Mouse (Mus musculus) urinary bladder, postnatal 4 days (tissue): ENCODE measurements at regions not wholly inside any gene's neighbourhood (a gene's known extent, or its start where the extent isn't known, plus 50 kb on each side); places are given as distances from the start of the nearest gene placed in this dataset.

Source experiments
- DNase-seq, 2 experiments: peaks; one replicate each; pipeline ENCODE4 v3.0.0; 2021 to 2022; ENCODE audit warnings: low spot score in 2 of 2

- DNase-seq, result no peak
These were observed 96.1 kb upstream of the Snap25 start for GRCm38 (mm10) chr2:136617138-136617537.

DNA sequence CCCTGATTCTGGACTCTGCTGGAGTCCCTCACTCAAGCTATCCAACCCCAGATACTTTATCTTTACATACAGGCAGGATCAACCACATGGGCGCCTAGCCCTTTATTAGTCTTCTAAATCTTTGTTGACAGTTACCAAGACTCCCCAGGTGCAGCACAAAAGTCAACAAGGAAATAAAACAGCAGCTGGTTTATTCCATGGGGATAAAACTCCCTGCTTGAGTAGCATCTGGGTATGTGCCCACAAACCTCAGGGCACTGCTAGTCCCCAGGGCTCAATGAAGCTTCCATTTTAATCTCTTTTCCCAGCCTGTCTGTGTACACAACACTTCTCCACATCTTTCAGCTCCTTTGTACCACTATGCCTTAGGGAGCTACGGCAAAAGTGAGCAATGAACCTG lies 95.1 kb upstream of the Snap25 start:
- no peak for DNase-seq

GRCm38 (mm10) chr2:136620309-136620708 lies 92.9 kb upstream of the Snap25 start:
- DNase-seq, result no peak

DNA sequence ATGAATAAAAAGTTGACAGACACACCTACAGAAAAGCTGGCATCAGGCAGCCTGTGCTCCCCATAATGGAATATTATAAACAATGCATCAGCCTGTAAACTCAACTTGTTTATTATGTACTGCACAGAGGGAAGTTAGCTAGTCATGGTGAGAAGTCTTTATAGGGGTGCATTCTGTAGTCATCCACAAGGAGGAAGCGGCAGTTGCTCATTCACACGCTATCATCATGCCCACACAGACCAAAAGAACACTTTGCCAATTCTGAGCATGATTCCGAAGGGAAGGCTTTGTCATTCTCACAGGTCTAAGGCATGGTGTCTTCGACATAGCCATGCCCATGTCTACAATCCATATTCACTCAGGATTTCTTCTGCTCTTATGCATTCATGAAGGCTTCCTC lies 92.3 kb upstream of the Snap25 start:
- no peak for DNase-seq

- no peak for DNase-seq
These were observed 89.3 kb upstream of the Snap25 start for GRCm38 (mm10) chr2:136623808-136624489.

DNA sequence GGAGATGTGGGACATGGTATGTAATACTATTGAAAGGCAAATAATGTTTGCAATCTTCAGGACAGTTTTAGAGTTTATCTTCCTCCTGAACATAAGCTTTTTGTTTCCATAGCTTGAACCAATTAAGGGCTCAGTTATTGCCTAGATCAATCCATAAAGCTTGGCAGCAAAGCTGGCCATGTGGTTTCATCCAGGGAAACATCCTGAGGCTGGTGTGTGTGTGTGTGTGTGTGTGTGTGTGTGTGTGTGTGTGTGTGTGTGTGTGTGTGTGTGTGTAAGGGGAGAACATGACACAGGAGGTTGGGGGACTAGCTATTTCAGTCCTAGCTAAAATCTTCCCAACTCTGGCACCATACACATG lies 88.8 kb upstream of the Snap25 start:
- no peak for DNase-seq

DNA sequence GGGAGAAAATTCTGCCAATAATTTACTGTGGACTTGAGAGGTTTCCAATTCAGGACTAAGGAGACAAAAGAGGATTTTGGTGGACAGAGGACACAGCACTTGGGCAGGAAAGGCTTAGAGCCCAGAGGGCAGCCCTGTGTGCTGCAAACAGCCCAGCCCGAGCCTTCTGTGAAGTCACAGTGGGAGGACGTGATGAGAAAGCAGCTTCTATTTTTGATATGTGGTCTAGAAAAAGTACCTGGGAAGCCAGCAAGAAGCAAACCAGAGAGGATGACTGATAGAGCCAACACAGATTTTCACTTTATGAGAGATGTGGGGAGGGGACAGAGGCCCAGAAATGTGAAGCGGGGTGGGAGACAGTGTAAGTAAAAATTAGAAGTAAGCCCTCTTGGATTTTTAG lies 66.3 kb upstream of the Snap25 start:
- no peak for DNase-seq

GRCm38 (mm10) chr2:136648606-136649005 lies 64.6 kb upstream of the Snap25 start:
- peak in 1 of 2 experiments; percentile 32 for DNase-seq

- DNase-seq, result no peak
These were observed 62.5 kb upstream of the Snap25 start for GRCm38 (mm10) chr2:136650721-136651120.

- DNase-seq, result no peak
These were observed 60.8 kb upstream of the Snap25 start for GRCm38 (mm10) chr2:136652206-136653003.
